Mouse (Mus musculus) adrenal gland (tissue): Measurements from ENCODE around the gene Zfp646.
"Not testable (repeated sequence)": the region's sequence is repeated elsewhere in the genome, so short reads cannot be mapped to it uniquely, and the experiment has no call there.

Experiments
- intact Hi-C: fragments of 180-260 bp; cut with DNase I; formaldehyde crosslinking; loops from one replicate; pipeline ENCODE4 v1.15.1; 2025
- long read RNA-seq, 2 experiments: library from polyadenylated mRNA; unstranded; transcript quantifications; one replicate each; pipeline ENCODE4 v2.0.0; 2020; ENCODE audit warnings: borderline replicate concordance in 1 of 2; ENCODE audit not compliant: insufficient replicate concordance in 1 of 2

The Zfp646 gene
- long read RNA-seq, experiment 1, partial matches to known transcripts, result 0 of 1 reads
- long read RNA-seq, experiment 1, other reads (novel, unspliced or antisense), result 0 of 1 reads
- long read RNA-seq, experiment 2, transcript Zfp646-203 (1 exons, 2,296 nt), result major isoform, 7 of 10 reads
- long read RNA-seq, experiment 2, partial matches to known transcripts, result 3 of 10 reads
- long read RNA-seq, experiment 2, other reads (novel, unspliced or antisense), result 0 of 10 reads

DNA sequence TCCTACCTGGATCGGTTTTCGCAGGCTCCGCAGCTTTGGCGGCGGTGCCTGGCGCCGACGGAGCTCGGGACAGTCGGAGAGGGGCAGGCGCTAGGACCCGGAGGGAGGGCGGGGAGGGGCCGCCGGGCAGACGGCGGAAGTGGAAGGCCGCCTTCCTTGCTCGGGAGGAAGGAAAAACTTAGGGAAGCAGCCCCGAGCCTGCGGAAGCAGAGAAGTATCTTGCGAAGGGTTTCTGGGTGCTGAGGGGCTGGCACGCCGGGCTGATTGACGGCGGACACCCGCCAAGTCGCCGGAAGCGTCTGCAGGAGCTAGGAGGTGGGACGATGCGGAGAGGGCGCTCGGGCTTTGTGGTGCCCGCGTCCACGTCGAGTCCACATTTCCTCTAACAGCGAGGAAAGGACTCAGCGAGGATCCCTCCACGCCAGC, at the start of gene Zfp646:
Gene Zfp646, plus strand, starts transcription at position 181 of the 426 bp plus-strand sequence.
- intact Hi-C loops, result loop anchor here (5.0 kb wide), 1 partner anchor 34 kb away; no protein-coding TSS in a partner anchor

DNA sequence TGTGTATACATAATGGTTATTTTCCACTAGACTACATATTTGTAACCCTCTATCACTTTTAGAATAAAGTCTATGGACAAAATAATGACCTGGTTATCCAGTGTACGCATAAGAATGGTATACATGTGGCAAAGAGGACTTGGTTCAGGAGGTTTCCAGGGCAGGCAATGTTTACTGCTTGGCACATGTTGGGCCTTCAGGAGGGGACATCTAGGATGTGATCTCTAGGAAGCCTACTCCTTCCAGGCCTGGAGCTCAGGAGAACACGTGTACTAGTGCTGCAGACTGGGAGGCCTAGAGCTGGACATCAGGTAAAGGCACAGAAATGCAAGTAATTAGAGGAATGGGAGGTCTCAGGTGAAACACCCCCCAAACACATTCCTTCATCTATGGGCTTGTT, 40.5 kb upstream of the Zfp646 start:
- intact Hi-C loops, result no loop called here

DNA sequence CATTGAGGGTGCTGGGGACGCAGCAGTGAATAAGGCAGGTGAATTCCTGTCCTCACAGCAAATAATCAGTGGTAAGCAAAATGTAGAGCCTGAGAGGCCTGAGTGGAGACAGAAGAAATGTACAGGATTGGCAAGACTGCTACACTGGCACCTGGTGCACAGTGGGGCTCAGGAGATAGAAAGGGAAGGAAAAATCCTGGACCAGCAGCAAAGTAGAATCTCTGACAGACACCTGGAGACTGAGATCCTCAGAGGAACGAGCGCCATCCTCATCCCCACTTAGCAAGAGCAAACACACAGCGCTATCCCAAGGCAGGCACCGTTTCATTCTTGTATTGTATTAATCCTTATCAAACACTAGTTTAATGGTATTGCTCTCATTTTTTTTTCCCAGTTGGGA, 38.5 kb upstream of the Zfp646 start:
- intact Hi-C loops, result no loop called here

DNA sequence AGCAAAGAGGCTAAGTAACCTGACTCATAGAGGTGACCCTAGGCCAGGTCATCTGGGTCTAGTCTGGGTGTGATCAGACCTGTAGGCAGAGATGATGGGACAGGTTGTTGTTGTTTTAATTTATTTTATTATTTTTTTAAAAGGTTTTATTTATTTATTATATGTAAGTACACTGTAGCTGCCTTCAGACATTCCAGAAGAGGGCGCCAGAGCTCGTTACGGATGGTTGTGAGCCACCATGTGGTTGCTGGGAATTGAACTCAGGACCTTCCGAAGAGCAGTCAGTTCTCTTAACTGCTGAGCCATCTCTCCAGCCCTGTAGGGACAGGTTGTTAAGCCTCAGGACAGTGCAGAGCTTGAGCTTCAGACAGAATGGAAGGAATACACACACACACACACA, 38.1 kb upstream of the Zfp646 start:
- intact Hi-C loops, result not testable (repeated sequence)

DNA sequence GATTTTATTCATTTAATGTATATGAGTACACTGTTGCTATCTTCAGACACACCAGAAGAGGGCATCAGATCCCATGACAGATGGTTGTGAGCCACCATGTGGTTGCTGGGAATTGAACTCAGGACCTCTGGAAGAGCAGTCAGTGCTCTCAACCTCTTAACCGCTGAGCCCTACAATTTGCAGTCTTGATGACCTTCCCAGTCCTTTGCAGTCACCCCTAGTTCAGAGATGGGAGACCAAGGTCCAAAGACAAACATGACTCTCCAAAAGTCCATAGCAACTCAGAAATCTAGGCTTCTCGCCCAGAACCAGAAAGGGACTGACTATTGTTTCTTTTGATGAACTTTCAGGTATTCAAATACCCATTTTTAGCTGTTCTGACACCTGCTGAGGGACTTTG, 36.0 kb upstream of the Zfp646 start:
- intact Hi-C loops, result loop anchor here (2.0 to 5.0 kb wide), 2 partner anchors 37 to 39 kb away; partner anchors contain the start of genes Hsd3b7, Zfp646 and Zfp668

DNA sequence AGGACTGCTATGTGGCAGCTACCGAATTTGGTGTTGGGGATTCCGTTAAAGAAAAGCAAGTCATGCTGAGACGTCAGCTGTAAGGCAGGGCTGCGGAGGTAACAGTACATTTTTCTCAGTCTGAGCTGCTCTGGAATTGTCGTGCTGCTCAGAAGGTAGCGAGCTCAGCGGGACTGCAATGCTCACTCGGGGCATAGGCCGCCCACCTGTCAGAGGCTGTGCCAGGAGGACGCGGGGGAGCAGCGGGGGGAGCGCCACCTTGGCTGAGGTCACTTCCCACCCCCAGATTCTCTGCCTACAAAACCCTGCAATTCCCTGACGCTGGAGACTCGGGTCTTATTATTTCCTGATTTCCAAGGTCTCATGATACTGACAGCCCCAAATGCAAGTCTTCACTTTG, 35.1 kb upstream of the Zfp646 start:
- intact Hi-C loops, result loop anchor here (2.0 to 5.0 kb wide), 2 partner anchors 36 to 40 kb away; partner anchors contain the start of genes Hsd3b7, Zfp646 and Zfp668

DNA sequence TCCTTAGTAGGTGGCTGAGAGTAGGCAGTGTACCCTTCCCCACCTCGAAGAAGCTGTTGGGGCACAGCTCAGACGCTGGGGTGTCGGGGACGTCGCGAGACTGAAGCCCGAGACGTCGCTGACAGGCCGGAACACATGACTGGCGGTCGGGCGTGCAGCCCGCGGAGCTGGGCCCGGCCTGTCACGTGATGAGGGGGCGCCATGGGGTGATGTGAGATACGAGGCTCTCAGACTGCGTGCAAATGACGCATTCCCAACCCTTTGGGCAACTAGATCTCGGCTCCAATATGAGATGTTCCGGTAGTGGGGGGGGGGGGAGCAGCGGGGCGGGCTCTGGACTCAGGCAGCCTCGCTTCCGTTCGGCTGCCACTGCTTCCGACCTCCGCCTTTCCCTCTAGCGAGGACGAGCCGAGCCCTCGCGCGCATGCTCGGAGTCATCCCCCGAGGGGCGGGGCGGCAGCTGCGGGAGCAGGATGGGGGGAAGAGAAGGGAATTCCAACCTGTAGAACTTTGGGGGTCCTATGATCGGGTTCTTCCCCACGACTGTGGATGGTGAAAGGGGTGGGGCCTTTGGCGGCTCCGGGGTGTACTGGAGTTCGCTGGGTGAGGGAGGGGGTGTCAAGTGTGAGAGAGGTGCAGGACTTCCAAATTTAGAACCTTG, 34.6 kb upstream of the Zfp646 start:
- intact Hi-C loops, result loop anchor here (2.0 to 5.0 kb wide), 2 partner anchors 36 to 41 kb away; partner anchors contain the start of genes Hsd3b7, Zfp646 and Zfp668

DNA sequence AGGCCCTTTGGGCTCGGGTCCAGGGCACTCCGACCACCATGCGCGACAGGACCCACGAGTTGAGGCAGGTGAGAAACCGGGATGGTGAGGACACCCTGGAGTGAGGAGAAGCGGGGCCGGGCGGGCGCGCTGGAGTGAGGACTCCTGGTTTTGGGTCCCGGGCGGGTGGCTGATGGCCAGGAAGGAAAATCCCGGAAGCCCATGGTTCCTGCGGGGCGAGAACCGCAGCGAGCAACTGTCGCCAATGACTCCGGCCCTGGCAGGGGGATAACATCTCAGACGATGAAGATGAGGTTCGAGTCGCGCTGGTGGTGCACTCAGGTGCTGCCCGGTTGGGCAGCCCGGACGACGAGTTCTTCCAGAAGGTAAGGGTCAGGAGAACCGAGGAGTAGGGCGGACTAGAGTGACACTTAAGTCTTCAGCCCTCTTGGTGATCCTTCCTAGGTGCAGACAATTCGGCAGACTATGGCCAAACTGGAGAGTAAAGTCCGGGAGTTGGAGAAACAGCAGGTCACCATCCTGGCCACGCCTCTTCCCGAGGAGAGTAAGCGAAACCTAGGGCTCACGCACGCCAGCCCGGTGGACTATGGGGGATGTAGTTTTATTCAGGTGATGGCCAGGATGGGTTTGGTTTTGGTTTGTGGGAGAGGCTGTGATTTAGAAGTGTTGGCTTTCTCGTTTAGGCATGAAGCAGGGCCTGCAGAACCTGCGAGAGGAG, 33.9 kb upstream of the Zfp646 start:
- intact Hi-C loops, result loop anchor here (5.0 kb wide), 1 partner anchor 35 kb away; the partner anchor contains the start of genes Zfp646 and Zfp668

DNA sequence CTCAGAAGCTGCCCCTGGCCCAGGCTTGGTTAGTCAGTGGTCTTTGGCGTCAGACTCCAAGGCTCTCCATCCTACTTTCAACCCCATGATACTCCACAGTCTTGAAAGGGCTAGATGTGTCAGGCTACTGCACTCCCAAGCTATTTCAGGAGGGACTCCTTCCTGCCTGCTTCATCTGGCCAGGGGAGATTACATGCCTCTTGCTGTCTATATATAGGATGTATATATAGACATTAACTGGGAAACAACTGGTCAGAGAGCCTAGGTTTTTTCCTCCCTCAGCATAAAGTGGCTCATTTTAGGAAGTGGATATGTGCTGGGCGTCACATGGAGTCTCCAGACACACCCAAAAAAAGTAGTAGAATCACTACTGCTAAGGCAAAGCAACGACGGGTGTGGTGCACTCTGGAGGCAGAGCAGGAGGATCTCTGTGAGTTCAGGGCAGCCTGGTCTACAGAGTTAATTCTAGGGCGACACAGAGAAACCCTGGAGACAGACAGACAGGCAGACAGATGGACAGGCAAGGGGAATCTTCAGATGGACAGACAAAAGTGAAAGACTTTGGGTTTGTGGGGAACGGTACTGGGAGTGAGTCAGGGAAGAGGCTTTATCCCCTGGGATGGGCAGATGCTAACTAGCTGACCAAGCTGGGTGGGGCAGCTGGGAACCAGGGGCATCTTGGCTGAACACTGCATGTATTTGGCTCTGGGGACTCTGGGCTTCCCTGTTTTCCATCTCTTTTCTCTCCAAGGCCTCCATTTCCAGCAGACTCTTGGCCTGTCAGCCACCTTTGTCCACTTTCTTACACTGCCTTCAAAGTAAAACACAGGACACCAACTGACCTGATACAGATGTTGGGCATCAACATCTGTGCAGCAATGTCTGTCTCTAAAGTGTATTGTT, 25.8 kb upstream of the Zfp646 start:
- intact Hi-C loops, result no loop called here

DNA sequence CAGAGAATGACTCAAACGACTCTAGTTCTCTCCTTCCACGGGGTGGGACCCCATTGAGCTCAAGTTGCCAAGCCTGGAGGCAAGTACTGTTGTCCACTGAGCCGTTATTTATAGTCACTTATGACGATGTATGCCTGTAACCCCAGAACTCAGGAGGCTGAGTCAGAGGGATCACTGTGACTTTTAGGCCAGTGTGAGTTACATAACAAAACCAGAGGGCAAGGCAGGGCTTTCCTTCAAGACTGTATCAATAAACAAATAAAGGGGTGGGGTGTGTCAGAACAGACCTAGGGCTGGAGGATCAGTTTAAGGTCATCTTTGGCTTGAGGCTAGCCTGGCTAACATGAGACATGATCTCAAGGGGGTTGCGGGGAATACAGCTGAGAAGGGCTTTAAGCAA, 25.1 kb upstream of the Zfp646 start:
- intact Hi-C loops, result no loop called here

DNA sequence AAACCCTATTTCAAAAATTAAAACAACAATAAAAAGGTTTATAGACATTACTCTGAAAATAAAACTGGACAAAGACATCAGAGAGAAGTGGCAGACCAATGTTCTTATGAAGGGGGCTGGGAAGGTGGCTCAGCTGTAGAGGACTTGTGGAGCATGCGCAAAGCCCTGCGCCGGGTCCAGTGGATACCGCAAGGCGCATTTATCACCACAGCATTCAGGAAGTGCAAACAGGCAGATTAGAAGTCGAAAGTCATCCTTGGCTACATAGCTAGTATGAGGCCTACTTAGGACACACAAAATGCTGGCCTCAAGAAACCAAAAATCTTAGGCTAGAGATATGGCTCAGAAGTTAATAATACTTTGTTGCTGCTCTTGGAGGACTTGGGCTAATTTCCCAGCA, 17.8 kb upstream of the Zfp646 start:
- intact Hi-C loops, result no loop called here

DNA sequence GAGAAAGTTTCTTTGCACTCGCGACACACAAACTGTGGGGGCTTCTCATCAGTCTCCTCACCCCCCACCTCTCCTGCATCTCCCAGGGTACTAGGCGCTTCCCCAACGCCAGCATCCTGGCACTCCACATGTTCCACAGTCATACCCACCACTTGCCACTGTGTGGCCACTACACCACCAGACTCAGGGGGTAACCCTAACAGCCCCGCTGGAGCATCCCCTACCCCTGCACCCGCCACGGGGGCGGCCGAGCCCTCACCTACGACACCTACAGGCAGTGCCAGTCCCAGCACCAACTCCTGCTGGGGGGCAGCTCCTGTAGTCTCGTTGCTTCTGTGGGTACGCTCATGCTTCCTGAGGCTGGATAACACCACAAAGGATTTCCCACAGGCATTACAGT, 9.6 kb upstream of the Zfp646 start:
- intact Hi-C loops, result no loop called here

DNA sequence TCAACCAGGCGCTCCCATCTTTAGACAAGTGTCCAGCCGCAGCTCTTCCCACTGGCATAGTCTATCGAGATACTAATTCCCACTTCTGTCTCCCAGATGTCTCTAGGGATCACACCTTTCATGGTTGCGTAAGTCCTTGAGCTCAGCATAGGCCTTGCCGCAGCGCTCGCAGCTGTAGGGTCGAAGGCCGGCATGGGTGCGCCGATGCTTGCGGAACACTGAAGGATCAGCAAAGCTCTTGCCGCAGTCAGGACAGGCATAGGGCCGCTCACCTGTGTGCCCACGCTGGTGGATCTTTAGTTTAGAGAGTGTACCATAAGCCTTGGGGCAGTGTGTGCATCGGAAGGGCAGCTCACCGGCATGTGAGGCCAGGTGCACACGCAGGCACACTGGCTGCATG, 8.4 kb upstream of the Zfp646 start:
- intact Hi-C loops, result no loop called here

DNA sequence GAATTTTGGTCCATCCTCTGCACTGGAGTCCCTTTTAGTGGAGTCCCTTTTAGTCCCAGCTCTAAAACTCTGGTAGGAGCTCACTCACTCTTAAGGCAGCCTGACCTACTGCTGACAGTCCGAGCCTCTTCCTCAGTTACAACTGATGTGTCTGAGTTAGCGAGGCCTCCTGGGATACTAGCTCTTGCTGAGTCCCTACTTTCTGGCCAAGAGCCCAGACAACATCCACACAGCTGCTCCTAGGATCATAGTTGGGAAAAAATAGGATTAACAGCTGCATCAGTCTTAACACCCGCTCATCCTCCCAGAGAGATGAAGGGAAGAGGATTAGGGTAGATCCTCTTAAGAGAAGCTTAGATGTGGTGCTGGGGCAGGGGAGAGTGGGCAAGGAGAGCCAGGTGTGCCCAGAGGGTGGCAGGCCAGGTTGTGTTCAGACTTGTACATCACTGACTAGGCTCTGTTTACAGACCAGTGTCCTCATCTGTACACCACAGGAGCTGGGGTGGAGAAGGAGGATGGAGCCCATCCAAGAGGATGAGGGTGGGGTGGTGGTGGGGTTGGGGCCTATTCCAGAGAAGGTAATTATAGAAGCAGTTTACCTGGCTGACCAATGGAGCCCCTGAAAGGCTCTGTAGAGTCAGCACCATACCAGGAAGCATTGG, 6.7 kb upstream of the Zfp646 start:
- intact Hi-C loops, result no loop called here

DNA sequence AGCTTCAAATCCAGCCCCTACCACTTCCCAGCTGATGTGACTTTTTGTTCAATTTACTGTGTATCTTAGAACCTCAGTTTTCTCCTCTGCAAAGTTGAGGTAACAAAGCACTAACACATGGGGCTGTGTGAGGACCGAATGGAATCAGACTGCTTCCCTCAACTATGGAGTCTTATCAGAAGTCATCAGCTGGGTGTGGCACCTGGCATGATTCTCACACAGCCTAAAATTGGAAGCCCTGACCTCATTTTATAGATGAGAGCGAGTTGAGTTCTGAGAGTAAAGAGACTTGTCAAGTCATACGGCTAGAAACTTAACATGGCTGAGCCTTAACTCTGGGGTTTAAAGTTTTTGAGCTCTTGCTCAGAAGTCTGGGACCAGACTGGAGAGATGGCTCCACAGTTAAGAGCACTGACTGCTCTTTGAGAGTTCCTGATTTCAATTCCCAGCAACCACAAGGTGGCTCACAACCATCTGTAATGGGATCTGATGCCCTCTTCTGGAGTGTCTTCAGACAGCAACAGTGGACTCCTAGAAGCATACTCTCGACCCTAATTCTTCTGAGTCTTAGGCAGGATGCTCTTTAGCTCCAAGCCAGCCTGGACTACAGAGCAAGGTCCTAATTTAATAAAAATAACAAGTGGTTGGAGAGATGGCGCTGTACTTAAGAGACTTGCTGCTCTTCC, 5.7 kb upstream of the Zfp646 start:
- intact Hi-C loops, result no loop called here

DNA sequence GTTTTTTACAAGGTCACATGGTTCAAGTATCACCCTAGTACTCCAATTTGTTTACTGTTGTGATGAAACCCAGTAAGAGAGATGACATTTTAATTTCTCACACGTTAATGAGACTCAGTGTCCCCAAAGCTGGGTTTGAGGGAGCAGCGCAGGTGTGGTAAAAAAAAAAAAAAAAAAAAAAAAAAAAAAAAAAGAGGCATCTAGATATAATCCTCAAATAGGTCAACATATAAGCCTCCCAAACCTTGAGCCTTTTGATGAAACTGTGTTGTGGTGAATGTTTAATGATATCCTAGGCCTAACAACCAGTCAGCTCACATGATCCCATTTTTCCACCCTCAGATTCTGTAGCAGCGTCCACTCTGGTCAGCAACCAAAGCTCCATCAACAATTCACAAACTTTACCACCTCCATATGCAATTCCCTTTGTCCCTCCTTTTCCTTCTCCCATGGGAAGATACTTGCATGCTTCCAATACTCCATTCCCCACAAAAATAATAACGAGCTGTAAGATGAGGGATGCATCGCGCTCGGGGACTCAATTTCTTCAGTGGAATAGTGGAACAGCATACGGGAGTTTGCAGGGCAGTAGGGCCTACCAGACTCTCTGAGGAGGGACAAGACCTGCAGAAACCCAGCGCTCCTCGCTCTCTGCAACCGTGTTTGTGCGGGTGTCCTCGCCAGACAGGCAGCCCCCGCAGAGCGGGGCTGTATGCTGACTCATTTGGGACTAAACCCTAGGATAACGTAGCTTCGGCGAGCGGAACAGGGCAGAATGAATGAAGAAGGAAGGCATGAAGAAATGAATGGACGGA, 1.0 kb upstream of the Zfp646 start:
- intact Hi-C loops, result loop anchor here (5.0 kb wide), 1 partner anchor 33 kb away; no protein-coding TSS in a partner anchor

DNA sequence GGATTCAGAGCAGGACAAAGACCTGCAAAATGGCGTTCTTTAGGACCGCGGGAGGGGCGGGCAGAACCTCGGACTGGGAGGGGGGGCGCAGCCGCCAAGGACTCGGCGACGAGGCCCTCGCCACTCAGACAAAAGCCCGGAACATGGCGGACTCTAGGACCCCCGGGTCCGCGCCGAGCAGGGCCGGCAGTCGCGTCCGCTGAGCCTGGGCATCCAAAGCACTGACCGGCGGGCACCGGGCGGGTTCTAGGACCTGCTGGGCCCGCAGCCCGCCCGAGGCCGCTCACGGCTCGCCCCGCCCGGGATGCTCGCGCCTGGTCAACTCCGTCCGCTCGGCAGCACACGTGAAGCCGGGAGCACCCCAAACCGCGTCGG, 407 bp upstream of the Zfp646 start:
- intact Hi-C loops, result loop anchor here (5.0 kb wide), 1 partner anchor 33 kb away; no protein-coding TSS in a partner anchor

DNA sequence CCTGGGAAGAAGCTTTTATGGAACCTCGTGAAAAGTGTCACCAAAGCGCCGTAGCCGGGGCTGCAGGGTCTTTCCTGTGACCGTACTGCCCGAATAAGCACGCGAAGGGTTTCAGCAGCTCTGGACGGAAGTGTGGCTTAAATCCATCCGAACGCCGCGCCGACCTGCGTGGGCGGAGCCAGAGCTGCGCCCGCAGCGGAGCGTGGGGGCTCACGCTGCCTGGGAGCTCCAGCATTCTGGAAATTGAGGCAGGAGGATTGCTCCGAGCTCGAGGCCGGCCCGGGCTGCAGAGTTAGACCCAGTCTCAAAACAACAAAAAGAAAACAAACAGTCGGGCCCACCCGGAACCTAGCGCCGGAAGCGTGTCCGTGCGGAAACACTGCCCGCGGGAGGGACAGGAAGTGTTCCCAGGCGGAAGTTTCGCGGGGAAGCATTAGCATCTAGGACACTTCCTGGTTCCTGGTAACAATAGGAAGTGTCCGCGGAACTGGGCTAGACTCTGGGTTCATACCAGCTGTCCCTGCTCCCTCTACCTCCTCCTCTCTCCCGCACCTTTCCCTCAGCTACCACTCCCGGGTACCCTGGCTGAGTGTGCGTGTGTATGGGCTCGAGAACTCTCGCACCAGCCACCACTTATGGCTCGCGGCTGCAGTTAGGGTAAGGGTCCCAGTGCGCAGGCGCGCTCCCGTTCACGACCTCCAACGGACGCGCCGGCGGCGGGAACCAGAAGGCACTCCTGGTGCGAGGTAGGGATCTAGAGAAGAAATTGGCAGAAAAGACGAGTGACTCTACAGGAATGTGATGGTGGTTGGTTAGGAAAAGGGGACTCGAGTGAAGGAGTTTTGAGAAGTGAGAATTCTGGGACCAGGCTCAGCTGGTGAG, 687 bp downstream of the Zfp646 start, which contains the start of gene Zfp668:
Gene Zfp668, minus strand, starts transcription at position 362 of the 882 bp plus-strand sequence.
- intact Hi-C loops, result loop anchor here (5.0 kb wide), 1 partner anchor 34 kb away; no protein-coding TSS in a partner anchor
